Mouse (Mus musculus) Patski (cell line): ENCODE measurements around the gene Zdhhc24. TPM values are rescaled to one million over a fixed set of nuclear protein-coding genes. Genes with fewer than 3 reads are reported as not detected.

Experiments
- ATAC-seq: fragments of 100-300 bp; one replicate; pipeline ENCODE4 v1.8.0; 2021
- CTCF ChIA-PET: fragments of 350-600 bp; sonication (Branson Sonifier 250); formaldehyde crosslinking; loops from one replicate; lab custom pipeline; 2022; ENCODE audit warnings: inconsistent platforms; lab: Charles Lee
- POLR2A ChIA-PET: fragments of 350-600 bp; sonication (Branson Sonifier 250); formaldehyde crosslinking; loops from one replicate; lab custom pipeline; 2022; ENCODE audit warnings: antibody characterized with exemption, inconsistent platforms; lab: Charles Lee
- DNase-seq: peaks from one replicate; pipeline ENCODE4 v3.0.0-alpha.2; 2011; ENCODE audit warnings: low read depth, low spot score
- H3K27me3 ChIP-seq: fragments of 371-371 bp; one replicate; pipeline ENCODE4 v1.5.1; 2021
- CTCF ChIP-seq: fragments of 100-300 bp; IDR thresholded peaks from one replicate; pipeline ENCODE4 v1.5.1; 2021
- in situ Hi-C: fragments of 300-500 bp; cut with MboI; formaldehyde crosslinking; loops from 3 replicates; pipeline ENCODE4 v1.11.1; 2018; ENCODE audit warnings: low pct_unique_long_range_greater_than_20kb, mixed read lengths
- polyA plus RNA-seq: library from polyadenylated mRNA; unstranded; gene quantifications from one replicate; pipeline ENCODE4 v1.2.3, GENCODE M21; 2021

Zdhhc24 gene
- polyA plus RNA-seq, 1 experiment from 2014 or later: 17.2 TPM

GRCm38 (mm10) chr19:4905979-4906794, 27.7 kb downstream of the Zdhhc24 start, which contains the start of gene Bbs1:
TSS of gene Bbs1 (minus strand) at chr19:4906628.
- peak; percentile 48 for DNase-seq
- POLR2A ChIA-PET: interaction anchor here (0.6 kb wide), 1 partner anchor 893 kb away, joined by 3 read pairs; no protein-coding TSS in a partner anchor
- no peak for TF ChIP-seq CTCF

GRCm38 (mm10) chr19:4908107-4908506, 29.6 kb downstream of the Zdhhc24 start:
- POLR2A ChIA-PET: interaction anchor here (1.2 kb wide), 1 partner anchor 11 kb away, joined by 5 read pairs; no protein-coding TSS in a partner anchor
- CTCF ChIA-PET: no interaction called here
- H3K27me3 ChIP-seq: no peaks in the 10 kb centered on the region
- no peak for TF ChIP-seq CTCF
- in situ Hi-C loops: loop anchor here (5.0 kb wide), 1 partner anchor 151 kb away; the partner anchor contains the start of gene Rbm4b
- DNase-seq: no peak
- no peak for ATAC-seq

More at GRCm38 (mm10) chr19:4905979-4906794, 27.7 kb downstream of the Zdhhc24 start, which contains the start of gene Bbs1:
- no peak for ATAC-seq
- CTCF ChIA-PET: interaction anchor here (1.3 to 2.4 kb wide), 2 partner anchors 10 to 22 kb away, joined by 3 to 8 read pairs; partner anchors contain the start of gene Dpp3
- in situ Hi-C loops: loop anchor here (5.0 kb wide), 1 partner anchor 149 kb away; the partner anchor contains the start of gene Rbm4b
- H3K27me3 ChIP-seq: no peaks in the 10 kb centered on the region

DNA sequence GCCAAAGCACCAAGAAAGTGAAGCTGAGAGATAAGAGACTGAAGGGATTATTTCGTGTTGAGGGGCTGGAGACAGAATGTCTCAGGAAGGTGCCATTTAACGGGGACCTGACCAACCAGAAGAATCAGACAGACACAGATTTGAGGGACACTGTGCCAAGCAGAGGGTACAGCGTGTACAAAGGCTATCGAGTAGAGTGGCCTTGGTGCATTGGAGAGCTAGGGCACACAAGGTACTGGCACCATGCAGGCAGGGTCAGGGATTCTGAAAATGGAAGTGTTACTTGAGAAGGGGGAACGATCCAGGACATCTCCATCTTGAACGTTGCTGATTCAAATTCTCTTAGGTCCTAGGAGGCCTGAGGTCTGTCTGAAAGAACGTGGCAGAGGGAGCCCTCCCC, 30.9 kb downstream of the Zdhhc24 start:
- CTCF ChIA-PET: no interaction called here

DNA sequence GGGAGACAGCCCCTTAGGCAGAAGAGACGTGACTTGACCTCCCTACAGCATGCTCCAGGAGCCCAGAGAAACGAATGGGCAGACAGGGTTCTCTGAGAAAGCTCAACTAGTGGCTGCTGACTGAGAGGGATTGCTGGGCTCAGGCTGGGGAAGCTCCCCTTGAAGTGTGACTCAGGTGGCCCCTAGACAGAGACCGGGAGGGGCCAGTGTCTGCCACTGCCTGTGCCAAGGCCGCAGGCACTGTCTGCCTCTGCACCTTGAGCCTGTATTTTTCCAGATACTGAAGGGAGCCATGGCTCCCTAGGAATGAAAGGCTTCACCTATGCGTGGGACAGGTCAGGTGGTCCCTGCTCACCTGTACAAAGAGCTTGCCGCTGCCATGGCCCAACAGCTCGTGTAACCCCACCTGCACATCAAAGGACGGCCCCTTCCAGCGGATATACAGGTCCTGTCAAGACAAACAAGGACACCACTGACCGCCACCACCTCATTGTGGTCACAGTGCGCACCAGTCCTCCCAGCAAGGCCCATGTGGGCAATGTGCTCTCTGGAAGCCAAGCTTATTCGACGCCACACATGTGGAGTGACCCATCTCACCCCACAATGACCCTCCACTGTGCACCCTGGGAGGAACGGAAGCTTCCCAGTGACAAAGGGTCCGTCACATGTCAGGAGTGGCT, 37.6 kb downstream of the Zdhhc24 start:
- TF ChIP-seq CTCF: no peak
- ChIA-PET POLR2A (interaction anchor here (1.5 kb wide), 1 partner anchor 12 kb away, joined by 6 read pairs; the partner anchor contains the start of gene Dpp3), CTCF (interaction anchor here (1.0 to 1.1 kb wide), 2 partner anchors 9 to 18 kb away, joined by 3 read pairs; partner anchors contain the start of gene Bbs1)
- DNase-seq: no peak
- H3K27me3 ChIP-seq: no peaks in the 10 kb centered on the region
- no peak for ATAC-seq
- in situ Hi-C loops: no loop called here

More for the DNA sequence above, 30.9 kb downstream of the Zdhhc24 start:
- in situ Hi-C loops: loop anchor here (5.0 kb wide), 1 partner anchor 152 kb away; the partner anchor contains the start of gene Rbm4b
- ATAC-seq: no peak
- POLR2A ChIA-PET: no interaction called here
- DNase-seq: no peak
- H3K27me3 ChIP-seq: no peaks in the 10 kb centered on the region
- no peak for TF ChIP-seq CTCF

GRCm38 (mm10) chr19:4916827-4917226, 38.4 kb downstream of the Zdhhc24 start:
- ATAC-seq: no peak
- in situ Hi-C loops: no loop called here
- no peaks in the 10 kb centered on the region for H3K27me3 ChIP-seq
- ChIA-PET CTCF (no interaction called here), POLR2A (interaction anchor here (1.5 kb wide), 1 partner anchor 11 kb away, joined by 6 read pairs; the partner anchor contains the start of gene Dpp3)
- no peak for TF ChIP-seq CTCF
- DNase-seq: no peak

- ATAC-seq: no peak
Measured at GRCm38 (mm10) chr19:4919652-4920051, 41.2 kb downstream of the Zdhhc24 start.

GRCm38 (mm10) chr19:4925121-4925860, 46.8 kb downstream of the Zdhhc24 start:
- ChIA-PET CTCF (interaction anchor here (1.3 kb wide), 1 partner anchor 32 kb away, joined by 5 read pairs; no protein-coding TSS in a partner anchor), POLR2A (no interaction called here)
- DNase-seq (no peak), ATAC-seq (no peak)
- H3K27me3 ChIP-seq: no peaks in the 10 kb centered on the region
- in situ Hi-C loops: no loop called here
- TF ChIP-seq CTCF: no peak

More at GRCm38 (mm10) chr19:4919652-4920051, 41.2 kb downstream of the Zdhhc24 start:
- in situ Hi-C loops: no loop called here
- DNase-seq: no peak
- ChIA-PET POLR2A (no interaction called here), CTCF (no interaction called here)
- H3K27me3 ChIP-seq: no peaks in the 10 kb centered on the region
- no peak for TF ChIP-seq CTCF

DNA sequence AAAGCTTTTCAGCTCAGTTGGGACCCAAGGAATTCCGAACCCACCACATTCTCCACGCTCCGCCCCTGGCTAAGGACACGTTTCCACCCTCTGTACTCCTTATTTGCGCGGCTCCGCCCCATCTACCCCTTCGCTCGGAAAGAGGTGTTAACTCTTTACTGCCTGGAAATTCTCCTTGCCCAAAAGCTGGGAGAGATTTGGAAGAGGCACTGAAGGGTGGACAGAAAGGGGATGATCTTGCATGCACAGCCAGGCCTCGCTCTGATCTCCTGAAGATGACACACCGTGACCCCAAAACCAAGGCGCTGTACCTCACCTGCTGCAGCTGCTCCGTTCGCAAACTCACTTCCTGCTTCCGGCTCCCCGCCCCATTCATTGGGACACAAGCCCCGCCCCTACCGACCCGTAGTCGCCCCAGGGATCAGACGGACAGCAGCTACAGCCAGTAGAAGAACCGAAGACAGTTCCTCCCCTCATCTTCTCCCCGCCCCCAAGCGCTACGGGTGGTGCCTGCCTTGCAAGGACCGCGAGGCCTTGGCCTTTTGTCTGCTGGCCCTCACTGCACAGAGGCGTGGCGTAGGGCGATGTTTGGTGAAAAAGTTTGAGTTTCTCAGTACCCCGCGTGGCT, 49.5 kb downstream of the Zdhhc24 start, which contains the start of gene Dpp3:
Gene Dpp3 (minus strand): TSS at position 384 of the 628 bp plus-strand sequence.
- H3K27me3 ChIP-seq: no peaks in the 10 kb centered on the region
- ChIA-PET CTCF (interaction anchor here (1.5 to 2.5 kb wide), 3 partner anchors 11 to 33 kb away, joined by 5 to 10 read pairs (median 8); partner anchors contain the start of gene Bbs1), POLR2A (interaction anchor here (1.2 to 1.8 kb wide), 7 partner anchors 9 to 34 kb away, joined by 3 to 11 read pairs (median 4); partner anchors contain the start of gene Mrpl11)
- DNase-seq: peak; percentile 87
- TF ChIP-seq CTCF: no peak
- peak; percentile 91 for ATAC-seq
- in situ Hi-C loops: no loop called here

DNA sequence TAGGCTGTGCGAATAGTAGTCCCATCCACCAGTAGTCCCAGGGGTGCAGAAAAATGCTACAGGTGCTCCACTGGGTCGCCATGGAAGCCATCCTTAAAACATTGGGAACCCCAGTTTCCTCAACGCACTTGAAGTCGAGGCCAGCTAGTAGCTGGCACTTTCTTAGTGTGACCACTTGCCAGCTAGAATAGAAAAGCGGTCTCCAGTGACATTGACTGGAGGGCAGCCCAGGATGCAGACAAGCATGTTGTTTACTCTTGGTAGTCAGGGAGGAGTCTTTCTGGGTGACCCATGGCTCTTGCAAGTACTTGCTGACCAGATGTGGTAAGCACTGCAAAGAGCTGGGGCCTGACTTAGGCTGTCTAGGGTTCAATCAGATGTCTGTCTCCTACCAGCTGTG, 50.3 kb downstream of the Zdhhc24 start:
- ATAC-seq (no peak), DNase-seq (no peak)
- in situ Hi-C loops: no loop called here
- no peak for TF ChIP-seq CTCF
- ChIA-PET CTCF (interaction anchor here (1.1 to 2.5 kb wide), 3 partner anchors 9 to 33 kb away, joined by 5 to 10 read pairs (median 8); partner anchors contain the start of gene Bbs1), POLR2A (interaction anchor here (0.6 to 1.8 kb wide), 5 partner anchors 10 to 44 kb away, joined by 3 to 11 read pairs (median 4); partner anchors contain the start of gene Mrpl11)
- H3K27me3 ChIP-seq: no peaks in the 10 kb centered on the region

Other genes with a start within 250 kb of the Zdhhc24 start
- 2.5 TPM for gene Gm960, start 180.0 kb upstream of the Zdhhc24 start, polyA plus RNA-seq
- 1.0 TPM for gene Sptbn2, start 167.5 kb upstream of the Zdhhc24 start, polyA plus RNA-seq
- 19.3 TPM for gene Rbm4b, start 122.2 kb upstream of the Zdhhc24 start, polyA plus RNA-seq
- 42.3 TPM for gene Rbm4, start 84.8 kb upstream of the Zdhhc24 start, polyA plus RNA-seq
- gene Gm21992, start 67.1 kb upstream of the Zdhhc24 start, polyA plus RNA-seq: 9.9 TPM
- 36.5 TPM for gene Rbm14, start 67.0 kb upstream of the Zdhhc24 start, polyA plus RNA-seq
- gene Ccs, start 39.3 kb upstream of the Zdhhc24 start, polyA plus RNA-seq: 133 TPM
- gene Ccdc87, start 39.3 kb upstream of the Zdhhc24 start, polyA plus RNA-seq: 0.26 TPM
- gene Ctsf, start 23.5 kb upstream of the Zdhhc24 start, polyA plus RNA-seq: 79.4 TPM
- 0.10 TPM for gene Actn3, start 759 bp upstream of the Zdhhc24 start, polyA plus RNA-seq
- 20.3 TPM for gene Bbs1, start 28.0 kb downstream of the Zdhhc24 start, polyA plus RNA-seq
- gene Dpp3, start 49.6 kb downstream of the Zdhhc24 start, polyA plus RNA-seq: 91.0 TPM
- 7.4 TPM for gene Peli3, start 64.5 kb downstream of the Zdhhc24 start, polyA plus RNA-seq
- gene Mrpl11, start 83.5 kb downstream of the Zdhhc24 start, polyA plus RNA-seq: 106 TPM
- gene Npas4, start 111.6 kb downstream of the Zdhhc24 start, polyA plus RNA-seq: 0.18 TPM
- 15.8 TPM for gene Slc29a2, start 145.2 kb downstream of the Zdhhc24 start, polyA plus RNA-seq
- gene B4gat1, start 160.2 kb downstream of the Zdhhc24 start, polyA plus RNA-seq: 82.4 TPM
- gene AC124502.3, start 160.2 kb downstream of the Zdhhc24 start, polyA plus RNA-seq: 1.7 TPM
- 56.8 TPM for gene Brms1, start 162.7 kb downstream of the Zdhhc24 start, polyA plus RNA-seq
- gene Rin1, start 171.8 kb downstream of the Zdhhc24 start, polyA plus RNA-seq: 39.4 TPM
- gene Cd248, start 189.4 kb downstream of the Zdhhc24 start, polyA plus RNA-seq: 0.44 TPM
- gene Tmem151a, start 206.9 kb downstream of the Zdhhc24 start, polyA plus RNA-seq: 0.39 TPM
- gene Yif1a, start 209.9 kb downstream of the Zdhhc24 start, polyA plus RNA-seq: 68.6 TPM
- gene Cnih2, start 219.9 kb downstream of the Zdhhc24 start, polyA plus RNA-seq: 2.5 TPM
- 237 TPM for gene Rab1b, start 228.4 kb downstream of the Zdhhc24 start, polyA plus RNA-seq
- 84.0 TPM for gene Klc2, start 239.9 kb downstream of the Zdhhc24 start, polyA plus RNA-seq